Mouse (Mus musculus) MEL (cell line): Measurements from ENCODE around the gene Mdc1. TPM values are rescaled to one million over a fixed set of nuclear protein-coding genes. Genes with fewer than 3 reads are reported as not detected.

ENCODE experiments used
- DNase-seq: peaks from one replicate; pipeline ENCODE4 v3.0.0; 2011; ENCODE audit warnings: low read depth, low spot score
- H3K27ac ChIP-seq: 2 replicates; pipeline ENCODE4 v1.5.1; 2012; ENCODE audit warnings: low read depth, mild to moderate bottlenecking, control low read depth, low read length, moderate library complexity; ENCODE audit not compliant: control insufficient read depth
- H3K27me3 ChIP-seq, 2 experiments: fragments of 150-350 bp in 1 of 2; sonication (generic) in 1 of 2; 2 replicates each; pipeline ENCODE4 v1.6.1; 2012; ENCODE audit warnings: low read length in 2 of 2, mild to moderate bottlenecking in 2 of 2, improper control_type of control experiment in 1 of 2, moderate library complexity in 1 of 2; ENCODE audit not compliant: insufficient read depth in 2 of 2, control insufficient read depth in 1 of 2
- H3K36me3 ChIP-seq, 2 experiments: 2 replicates each; pipeline ENCODE4 v1.6.1; 2012 to 2014; ENCODE audit warnings: low read length in 2 of 2, improper control_type of control experiment in 1 of 2, inconsistent platforms in 1 of 2, mild to moderate bottlenecking in 1 of 2; ENCODE audit not compliant: insufficient read depth in 2 of 2, control insufficient read depth in 1 of 2
- H3K4me1 ChIP-seq, 2 experiments: fragments of 150-350 bp in 1 of 2; sonication (generic) in 1 of 2; 2 replicates each; pipeline ENCODE4 v1.6.1; 2012; ENCODE audit warnings: low read length in 2 of 2, improper control_type of control experiment in 1 of 2, mild to moderate bottlenecking in 1 of 2; ENCODE audit not compliant: insufficient read depth in 2 of 2, control insufficient read depth in 1 of 2
- H3K4me3 ChIP-seq, 2 experiments: fragments of 150-350 bp in 1 of 2; sonication (generic) in 1 of 2; 2 replicates each; pipeline ENCODE4 v1.5.1; 2012; ENCODE audit warnings: low read depth in 2 of 2, low read length in 2 of 2, mild to moderate bottlenecking in 2 of 2, moderate library complexity in 2 of 2, control low read depth in 1 of 2, improper control_type of control experiment in 1 of 2; ENCODE audit not compliant: control insufficient read depth in 1 of 2, insufficient read depth in 1 of 2
- H3K79me2 ChIP-seq: 2 replicates; pipeline ENCODE4 v1.6.1; 2012; ENCODE audit warnings: mild to moderate bottlenecking, low read length, moderate library complexity; ENCODE audit not compliant: control insufficient read depth, poor library complexity, insufficient read depth
- H3K9ac ChIP-seq: 2 replicates; pipeline ENCODE4 v1.6.1; 2012; ENCODE audit warnings: low read depth, mild to moderate bottlenecking, control low read depth, low read length, moderate library complexity; ENCODE audit not compliant: control insufficient read depth, poor library complexity, severe bottlenecking
- H3K9me3 ChIP-seq: fragments of 150-350 bp; sonication (generic); replicated peaks from 2 replicates; pipeline ENCODE4 v1.6.1; 2012; ENCODE audit warnings: mild to moderate bottlenecking, low read length, improper control_type of control experiment, moderate library complexity; ENCODE audit not compliant: insufficient read depth
- CTCF ChIP-seq, 3 experiments: IDR thresholded peaks in 2 of 3; conservative IDR thresholded peaks in 1 of 3; 2 replicates each; pipeline ENCODE4 v1.5.1; 2011 to 2012; ENCODE audit warnings: low read length in 3 of 3, low read depth in 2 of 3, mild to moderate bottlenecking in 2 of 3, improper control_type of control experiment in 1 of 3, inconsistent platforms in 1 of 3, mixed read lengths in 1 of 3, moderate library complexity in 1 of 3; ENCODE audit not compliant: control insufficient read depth in 1 of 3, insufficient read depth in 1 of 3, poor library complexity in 1 of 3, severe bottlenecking in 1 of 3
- E2F4 ChIP-seq: IDR thresholded peaks from 2 replicates; pipeline ENCODE4 v1.6.1; 2011; ENCODE audit warnings: low read depth, low read length, improper control_type of control experiment, borderline replicate concordance
- ELF1 ChIP-seq: IDR thresholded peaks from 2 replicates; pipeline ENCODE4 v1.6.1; 2014; ENCODE audit warnings: low read depth, mild to moderate bottlenecking, inconsistent platforms, low read length, improper control_type of control experiment, moderate library complexity
- ETS1 ChIP-seq: IDR thresholded peaks from 2 replicates; pipeline ENCODE4 v1.6.1; 2012; ENCODE audit warnings: low read depth, mild to moderate bottlenecking, inconsistent platforms, low read length, improper control_type of control experiment, moderate library complexity
- GABPA ChIP-seq: IDR thresholded peaks from 2 replicates; pipeline ENCODE4 v1.6.1; 2012; ENCODE audit warnings: low read depth, mild to moderate bottlenecking, inconsistent platforms, low read length, improper control_type of control experiment, moderate library complexity
- HCFC1 ChIP-seq: IDR thresholded peaks from 2 replicates; pipeline ENCODE4 v1.6.1; 2012; ENCODE audit warnings: low read depth, mild to moderate bottlenecking, inconsistent platforms, low read length, improper control_type of control experiment, moderate library complexity
- MAX ChIP-seq: IDR thresholded peaks from 2 replicates; pipeline ENCODE4 v1.6.1; 2011; ENCODE audit warnings: low read length, improper control_type of control experiment
- MYB ChIP-seq: IDR thresholded peaks from 2 replicates; pipeline ENCODE4 v1.6.1; 2011; ENCODE audit warnings: mild to moderate bottlenecking, low read depth, low read length, improper control_type of control experiment
- MYC ChIP-seq: IDR thresholded peaks from 2 replicates; pipeline ENCODE4 v1.6.1; 2011; ENCODE audit warnings: low read depth, mild to moderate bottlenecking, low read length, improper control_type of control experiment, moderate library complexity
- POLR2A ChIP-seq, 2 experiments: IDR thresholded peaks; 2 replicates each; pipeline ENCODE4 v1.6.1; 2011 to 2012; ENCODE audit warnings: low read length in 2 of 2, mild to moderate bottlenecking in 2 of 2, control low read depth in 1 of 2, improper control_type of control experiment in 1 of 2, low read depth in 1 of 2, moderate library complexity in 1 of 2; ENCODE audit not compliant: control insufficient read depth in 1 of 2, insufficient read depth in 1 of 2, poor library complexity in 1 of 2
- POLR2AphosphoS2 ChIP-seq: IDR thresholded peaks from 2 replicates; pipeline ENCODE4 v1.6.1; 2011; ENCODE audit warnings: low read length, improper control_type of control experiment
- RCOR1 ChIP-seq: IDR thresholded peaks from 2 replicates; pipeline ENCODE4 v1.6.1; 2012; ENCODE audit warnings: low read depth, mild to moderate bottlenecking, inconsistent platforms, low read length, improper control_type of control experiment
- SIN3A ChIP-seq: IDR thresholded peaks from 2 replicates; pipeline ENCODE4 v1.6.1; 2012; ENCODE audit warnings: low read length, improper control_type of control experiment, inconsistent platforms
- TBP ChIP-seq: IDR thresholded peaks from 2 replicates; pipeline ENCODE4 v1.8.0; 2011; ENCODE audit warnings: low read depth, low read length, improper control_type of control experiment
- ZMIZ1 ChIP-seq: IDR thresholded peaks from 2 replicates; pipeline ENCODE4 v1.6.1; 2012; ENCODE audit warnings: low read depth, mild to moderate bottlenecking, inconsistent platforms, low read length, improper control_type of control experiment, moderate library complexity
- polyA plus RNA-seq, 2 experiments: library from polyadenylated mRNA; stranded (reverse) in 1 of 2; unstranded in 1 of 2; fragments of >175 nt in 1 of 2; fragments of >200 nt in 1 of 2; gene quantifications; 2 replicates each; pipeline versions ENCODE4 v1.2.1 to v1.2.4; 2012; ENCODE audit warnings: low replicate concordance in 2 of 2, low read depth in 1 of 2; ENCODE audit not compliant: insufficient read length in 2 of 2, insufficient read depth in 1 of 2, missing spikeins in 1 of 2
- total RNA-seq: library from RNA; depleted of rRNA; stranded (reverse); fragments of 300-350 nt; gene quantifications from 2 replicates; pipeline ENCODE4 v1.2.3, GENCODE M21; 2012

Gene Mdc1
- total and polyA plus RNA-seq, 3 experiments: 15.0 to 77.9 (median 46.6) TPM

DNA sequence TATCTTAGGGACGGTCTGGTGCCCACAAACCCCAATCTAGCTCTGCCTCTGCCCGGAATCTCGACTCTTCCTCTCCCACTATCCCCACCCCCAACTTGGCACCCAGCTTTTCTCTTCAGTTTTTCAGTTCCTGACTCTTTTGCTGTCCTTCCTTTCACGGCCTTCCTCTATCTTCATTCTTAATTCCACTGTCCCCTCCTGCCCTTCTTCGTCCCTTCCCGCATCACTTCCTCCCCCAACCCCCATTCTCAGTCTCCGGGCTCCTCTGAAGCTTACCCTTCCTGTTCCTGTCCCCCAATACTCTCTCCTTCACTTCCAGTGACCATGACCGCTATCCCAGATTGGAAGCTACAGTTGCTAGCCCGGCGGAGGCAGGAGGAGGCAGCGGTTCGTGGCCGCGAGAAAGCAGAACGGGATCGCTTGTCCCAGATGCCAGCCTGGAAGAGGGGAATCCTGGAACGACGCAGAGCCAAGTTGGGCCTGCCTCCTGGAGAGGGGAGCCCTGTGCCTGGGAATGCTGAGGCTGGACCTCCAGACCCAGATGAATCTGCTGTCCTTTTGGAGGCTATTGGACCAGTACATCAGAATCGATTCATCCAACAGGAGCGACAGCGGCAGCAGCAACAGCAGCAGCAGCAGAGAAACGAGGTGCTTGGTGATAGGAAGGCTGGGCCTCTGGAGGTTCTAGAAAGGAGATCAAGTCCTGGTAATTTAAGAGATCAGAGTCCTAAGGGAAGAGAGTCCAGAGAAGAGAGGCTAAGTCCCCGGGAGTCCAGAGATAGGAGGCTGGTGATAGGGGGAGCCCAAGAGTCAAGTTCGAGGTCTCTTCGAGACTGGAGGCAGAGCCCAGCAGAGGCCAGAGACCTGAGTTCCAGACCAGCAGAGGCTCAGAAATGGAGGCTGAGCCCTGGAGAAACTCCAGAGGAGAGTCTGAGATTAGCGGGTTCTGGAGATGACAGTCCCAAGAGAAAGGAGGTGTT lies 25.9 kb downstream of the Mdc1 start:
- Histone ChIP-seq H3K36me3 (peaks cover 0 to 3% of the 10 kb centered on the region in 2 experiments; a peak in 2 of 4 replicates), H3K27me3 (no peaks in the 10 kb centered on the region), H3K4me3 (peak overlapping the region; percentile 70), H3K9me3 (no peaks in the 10 kb centered on the region), H3K9ac (peak overlapping the region; percentile 77), H3K27ac (peak overlapping the region; percentile 48), H3K79me2 (peaks cover 18% of the 10 kb centered on the region), H3K4me1 (peaks cover 2 to 13% of the 10 kb centered on the region in 2 experiments; a peak in 3 of 4 replicates)
- TF ChIP-seq RCOR1: peak; percentile 35; the same call in 1 of the 2 replicates
- TF ChIP-seq E2F4: no peak
- no peak for TF ChIP-seq POLR2AphosphoS2
- 0 out of 2 replicates have a peak, but pooled peaks have one; percentile 20 for TF ChIP-seq TBP
- TF ChIP-seq SIN3A: peak; percentile 42; the same call in 1 of the 2 replicates
- peak; percentile 22; the same call in 1 of the 2 replicates for TF ChIP-seq HCFC1
- TF ChIP-seq CTCF (IDR thresholded peaks at IDR 0.05 in 2 of 3, conservative IDR thresholded peaks at IDR 0.05 in 1 of 3; ENCODE audit: control insufficient read depth in 1 of 3, insufficient read depth in 1 of 3, low read depth in 2 of 3, low read length in 3 of 3, poor library complexity in 1 of 3, severe bottlenecking in 1 of 3): peak in 2 of 3 experiments; percentile 45 to 49; a peak in 5 of 6 replicates
- DNase-seq: peak; percentile 62

DNA sequence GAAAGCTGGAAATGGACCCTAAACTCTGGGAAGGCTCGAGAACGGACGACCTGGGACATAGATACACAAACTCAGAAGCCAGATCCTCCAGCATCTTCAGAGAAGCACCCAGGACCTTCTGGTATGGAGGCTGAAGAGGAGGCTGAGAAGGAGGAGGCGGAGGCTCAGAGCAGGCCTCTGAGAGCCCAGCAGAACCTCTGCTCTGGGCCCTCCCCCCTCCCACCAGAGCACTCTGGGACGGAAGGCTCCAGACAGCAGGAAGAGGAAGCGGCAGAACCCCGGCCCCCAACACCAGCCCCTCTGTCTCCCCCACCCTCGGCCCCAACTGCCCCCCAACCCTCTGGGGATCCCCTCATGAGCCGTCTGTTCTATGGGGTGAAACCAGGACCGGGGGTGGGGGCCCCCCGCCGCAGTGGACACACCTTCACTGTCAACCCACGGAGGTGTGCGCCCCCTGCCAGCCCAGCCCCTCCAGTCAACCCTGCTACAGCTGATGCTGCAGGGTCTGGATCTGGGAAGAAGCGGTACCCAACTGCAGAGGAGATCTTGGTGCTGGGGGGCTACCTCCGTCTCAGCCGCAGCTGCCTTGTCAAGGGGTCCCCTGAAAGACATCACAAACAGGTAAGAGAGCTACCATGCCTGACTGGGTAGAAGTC lies 27.0 kb downstream of the Mdc1 start:
- Histone ChIP-seq H3K79me2 (peaks cover 18% of the 10 kb centered on the region), H3K9me3 (no peaks in the 10 kb centered on the region), H3K4me3 (peak overlapping the region; percentile 70), H3K27me3 (no peaks in the 10 kb centered on the region), H3K27ac (peak overlapping the region; percentile 72), H3K36me3 (peaks cover 0 to 5% of the 10 kb centered on the region in 2 experiments; a peak in 2 of 4 replicates), H3K9ac (peak overlapping the region; percentile 74), H3K4me1 (peaks cover 2 to 10% of the 10 kb centered on the region in 2 experiments; a peak in 3 of 4 replicates)
- DNase-seq: peak; percentile 53
- TF ChIP-seq POLR2AphosphoS2 (no peak), MAX (no peak), MYB (no peak), ZMIZ1 (no peak), ETS1 (peak; percentile 14; the same call in 1 of the 2 replicates), ELF1 (peak; percentile 60; the same call in 1 of the 2 replicates), MYC (no peak), CTCF (IDR thresholded peaks at IDR 0.05 in 2 of 3, conservative IDR thresholded peaks at IDR 0.05 in 1 of 3; ENCODE audit: control insufficient read depth in 1 of 3, insufficient read depth in 1 of 3, low read depth in 2 of 3, low read length in 3 of 3, poor library complexity in 1 of 3, severe bottlenecking in 1 of 3) (0 out of 6 replicates have a peak, but pooled peaks of 1 of the 3 experiments have one; percentile 3), GABPA (no peak), POLR2A (IDR thresholded peaks at IDR 0.05; ENCODE audit: control insufficient read depth in 1 of 2, insufficient read depth in 1 of 2, low read depth in 1 of 2, low read length in 2 of 2, poor library complexity in 1 of 2) (0 out of 4 replicates have a peak, but pooled peaks of 1 of the 2 experiments have one; percentile 22)
